Mouse (Mus musculus) megakaryocyte-erythroid progenitor cell, adult 5-6 weeks (primary cell): ENCODE measurements around the gene Slc41a1. TPM values are rescaled to one million over a fixed set of nuclear protein-coding genes. Genes with fewer than 3 reads are reported as not detected.
"Not testable (repeated sequence)": the region's sequence is repeated elsewhere in the genome, so short reads cannot be mapped to it uniquely, and the experiment has no call there.

ENCODE experiments used
- ATAC-seq: replicated peaks from 2 replicates; pipeline ENCODE4 v1.8.0; 2016; ENCODE audit warnings: mild to moderate bottlenecking, inconsistent platforms; ENCODE audit not compliant: severe bottlenecking, poor library complexity, low FRiP score, low TSS enrichment
- total RNA-seq, 2 experiments: library from RNA; stranded (forward) in 1 of 2; stranded (reverse) in 1 of 2; fragments of 200-1000, 215-1000 nt in 1 of 2; fragments of >200 nt in 1 of 2; fragmentation: Nextera tagmentation in 1 of 2; gene quantifications; 2 replicates each; pipeline ENCODE4 v1.2.3; 2014 to 2017

The Slc41a1 gene
- total RNA-seq (2014; fragmentation: Nextera tagmentation) = 4.1 and 5.2 TPM in 2 replicates
- 6.1 and 8.2 TPM in 2 replicates for total RNA-seq (2017)

DNA sequence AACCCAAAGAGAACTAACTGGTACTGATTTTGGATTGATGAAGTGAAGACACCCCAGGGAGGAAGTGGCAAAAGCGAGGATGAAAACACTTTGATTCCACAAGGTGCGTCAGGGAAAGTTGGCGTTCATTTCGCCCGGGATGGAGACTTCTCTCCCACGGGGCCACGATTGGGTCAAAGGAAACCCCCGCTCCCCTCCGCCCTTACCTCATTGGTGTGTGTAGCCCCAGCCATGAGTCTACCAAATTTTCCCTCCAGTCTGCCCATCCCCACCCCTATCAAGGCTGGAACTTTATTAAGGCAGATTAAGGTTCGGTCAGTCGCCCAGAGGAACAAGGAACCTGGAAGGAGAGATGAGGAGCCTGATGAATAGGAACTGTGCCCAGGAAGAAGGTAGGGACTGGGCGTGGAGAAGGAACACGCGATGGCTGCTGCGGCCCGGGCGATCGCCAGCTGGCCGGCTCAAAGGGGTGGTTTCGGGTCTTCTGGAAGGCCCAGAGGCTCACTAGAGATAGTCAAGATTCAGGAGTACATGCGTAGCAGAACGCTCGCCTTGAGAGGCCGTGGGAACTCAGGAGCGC is at the start of gene Slc41a1:
Gene Slc41a1 (plus strand): TSS at position 287 of the 580 bp plus-strand sequence.
- no peak for ATAC-seq

DNA sequence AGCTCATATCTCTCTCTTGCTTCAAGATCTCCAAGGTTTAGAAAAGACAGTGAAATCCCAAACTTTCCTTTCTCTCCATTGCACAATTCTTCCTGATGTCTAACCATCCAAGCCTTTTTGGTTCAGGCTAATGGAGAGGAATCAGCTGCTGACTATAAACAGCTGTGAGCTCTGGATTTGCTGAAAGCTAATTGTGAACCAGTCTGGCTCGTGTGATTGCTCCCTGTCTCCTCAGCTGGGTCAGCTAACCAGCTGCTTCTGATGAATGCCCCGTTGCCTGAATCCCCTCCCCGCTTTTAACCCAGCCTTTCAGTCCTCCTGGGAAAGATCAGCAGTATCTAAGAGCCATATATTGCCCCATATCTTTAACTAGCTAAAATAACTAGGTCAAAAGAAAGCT is 32.7 kb upstream of the Slc41a1 start:
- ATAC-seq = no peak

DNA sequence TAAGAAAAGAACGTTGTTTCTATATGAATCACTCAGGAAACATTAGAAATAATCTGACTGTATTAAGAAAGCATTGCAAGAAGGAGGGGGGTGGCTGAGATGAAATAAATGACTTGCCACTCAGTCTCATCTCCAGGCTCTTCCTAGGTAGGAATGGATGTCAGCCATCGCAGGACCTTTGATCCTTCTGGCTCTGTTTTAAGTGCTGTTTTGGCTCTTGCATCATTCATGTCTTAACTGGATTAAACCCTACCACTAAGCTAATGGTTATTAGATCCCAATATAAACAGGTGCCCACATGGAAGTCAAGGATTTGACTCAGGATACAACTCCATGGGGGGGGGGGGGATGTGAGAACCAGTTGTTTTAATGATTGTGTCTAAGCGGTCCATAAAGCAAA is 32.1 kb upstream of the Slc41a1 start:
- no peak for ATAC-seq

DNA sequence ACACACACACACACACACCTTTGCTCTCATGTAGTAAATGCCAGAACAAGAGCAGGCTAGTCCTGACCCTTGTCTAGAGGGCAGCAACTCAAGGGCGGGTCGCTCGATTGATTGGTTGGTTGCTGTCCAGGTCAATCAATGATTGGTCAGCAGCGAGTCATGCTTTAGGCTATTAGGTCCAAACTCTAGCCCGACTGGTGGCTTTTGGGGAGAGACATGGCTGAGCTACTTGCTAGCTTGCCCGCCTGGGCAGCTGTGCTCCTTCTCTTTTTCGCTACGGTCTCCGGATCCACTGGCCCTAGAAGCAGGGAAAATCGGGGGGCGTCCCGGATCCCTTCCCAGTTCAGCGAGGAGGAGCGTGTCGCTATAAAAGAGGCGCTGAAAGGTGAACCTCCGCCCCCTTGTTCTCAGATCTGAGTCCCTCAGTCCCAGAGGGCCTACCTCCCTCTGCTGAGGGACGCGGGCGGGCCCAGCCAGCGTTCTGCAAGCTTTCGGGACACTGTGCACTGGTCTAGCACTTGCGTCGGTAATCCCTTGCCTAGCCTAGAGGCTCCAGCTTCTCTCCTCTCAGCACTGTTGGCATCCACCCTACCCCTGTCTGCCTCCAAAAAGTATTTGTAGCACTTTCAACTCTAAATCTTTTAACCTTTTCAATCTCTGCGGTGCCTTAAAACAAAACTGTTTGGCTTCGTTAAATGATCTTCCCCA is 29.9 kb upstream of the Slc41a1 start, which contains the start of gene Pm20d1:
Gene Pm20d1 (plus strand): TSS at position 180 of the 708 bp plus-strand sequence.
- 0 out of 2 replicates have a peak, but pooled peaks have one; percentile 37 for ATAC-seq

DNA sequence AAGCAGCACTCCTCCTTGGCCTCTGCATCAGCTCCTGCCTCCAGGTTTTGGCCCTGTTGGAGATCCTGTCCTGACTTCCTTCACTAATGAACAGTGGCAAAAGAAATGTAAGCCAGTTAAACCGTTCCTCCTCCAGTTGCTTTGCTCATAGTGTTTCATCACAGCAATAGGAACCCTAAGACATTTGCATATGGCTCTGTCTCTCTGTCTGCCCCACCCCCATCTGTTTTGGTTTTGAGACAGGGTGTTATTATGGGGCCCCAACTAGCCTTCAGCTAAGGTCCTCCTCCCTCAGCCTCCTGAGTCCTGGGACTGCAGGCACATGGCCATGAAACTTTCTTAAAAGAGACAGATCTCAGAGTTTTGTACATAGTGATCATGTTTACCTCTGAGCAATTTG is 27.3 kb upstream of the Slc41a1 start:
- ATAC-seq = no peak

DNA sequence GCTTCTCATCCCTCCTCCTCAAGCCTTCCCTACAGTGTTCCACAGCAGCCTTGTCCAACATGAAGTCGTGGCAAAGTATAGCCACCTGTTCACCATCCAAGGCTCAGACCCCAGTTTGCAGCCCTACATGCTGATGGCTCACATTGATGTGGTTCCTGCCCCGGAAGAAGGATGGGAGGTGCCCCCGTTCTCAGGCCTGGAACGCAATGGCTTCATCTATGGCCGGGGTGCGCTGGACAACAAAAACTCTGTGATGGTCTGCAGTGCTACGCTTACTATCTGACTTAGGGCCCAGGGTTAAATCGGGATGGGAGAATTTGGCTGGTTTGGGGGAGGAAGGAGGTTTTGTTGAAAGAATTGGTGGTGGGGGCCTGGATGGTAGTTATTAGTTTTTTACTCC is 26.2 kb upstream of the Slc41a1 start:
- ATAC-seq = no peak

DNA sequence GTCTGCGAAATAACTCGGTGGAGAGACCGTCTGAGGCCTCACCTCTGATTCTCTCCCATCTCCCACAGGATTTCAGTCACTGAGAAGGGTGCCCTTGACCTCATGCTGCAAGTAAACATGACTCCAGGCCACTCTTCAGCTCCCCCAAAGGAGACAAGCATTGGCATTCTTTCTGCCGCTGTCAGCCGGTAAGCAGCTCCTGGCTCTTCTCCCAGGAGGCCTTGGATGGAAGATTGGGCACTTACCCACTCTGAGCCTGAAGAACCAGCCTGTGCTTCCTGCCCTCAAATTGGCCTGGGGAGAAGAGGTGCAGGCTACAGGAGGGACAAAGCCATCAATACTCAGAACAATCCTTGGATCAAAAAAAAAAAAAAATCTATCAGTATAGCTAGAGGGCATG is 24.6 kb upstream of the Slc41a1 start:
- no peak for ATAC-seq

DNA sequence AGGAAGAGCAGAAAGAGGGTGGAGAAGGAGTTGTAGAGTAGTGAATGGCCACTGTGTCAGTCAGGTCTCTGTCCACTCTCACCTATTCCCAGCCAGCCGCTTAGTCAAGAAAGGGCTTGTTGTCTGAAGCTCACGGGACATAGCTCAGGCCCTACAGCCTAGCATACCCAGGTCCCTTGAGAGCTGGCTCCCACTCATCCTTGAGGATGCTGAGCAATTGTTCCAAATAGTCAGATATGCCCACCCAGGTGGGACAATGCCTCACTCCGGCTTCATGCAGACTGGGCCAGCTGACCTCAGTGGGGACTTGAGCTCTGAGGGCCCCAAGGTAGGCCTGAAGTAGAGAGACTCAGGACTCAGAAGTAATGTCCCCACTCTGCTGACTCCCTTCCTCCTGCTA is 23.1 kb upstream of the Slc41a1 start:
- no peak for ATAC-seq

DNA sequence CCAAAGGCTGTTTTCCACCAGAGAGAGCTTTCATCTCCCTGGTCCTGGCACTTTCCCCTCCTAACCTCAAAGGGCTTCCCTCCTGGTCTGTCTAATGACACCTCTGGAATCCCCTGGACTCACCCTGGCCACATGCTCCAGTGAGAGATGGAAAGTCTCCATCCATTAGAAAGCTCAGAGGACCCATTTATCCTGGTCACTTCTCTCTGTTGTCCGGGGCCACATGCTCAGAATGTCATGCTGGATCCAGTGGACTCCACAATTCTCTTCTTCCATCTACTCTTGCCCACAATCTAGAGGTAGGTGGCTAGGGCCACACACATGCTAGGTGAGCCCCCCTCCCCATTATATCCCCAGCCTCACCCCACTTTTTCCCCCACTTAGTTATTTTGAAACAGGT is 18.3 kb upstream of the Slc41a1 start:
- ATAC-seq = no peak

DNA sequence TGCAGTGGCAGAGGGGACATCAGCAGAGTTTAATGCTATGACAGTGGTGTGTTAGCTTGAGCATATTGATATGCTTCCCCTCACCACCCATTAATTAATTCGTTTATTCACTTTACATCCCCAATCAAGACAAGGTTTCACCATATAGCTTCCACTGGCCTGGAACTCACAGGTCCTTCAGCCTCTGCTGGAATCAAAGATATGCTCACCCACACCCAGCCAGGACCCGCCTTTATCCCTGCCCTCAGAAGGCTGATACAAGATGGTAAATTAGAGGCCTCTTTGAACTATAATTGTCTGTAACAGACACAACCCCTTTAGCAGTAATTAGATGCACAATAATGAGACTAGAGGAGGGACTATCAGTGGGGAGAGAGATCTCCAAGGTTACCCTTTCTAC is 17.6 kb upstream of the Slc41a1 start:
- no peak for ATAC-seq

DNA sequence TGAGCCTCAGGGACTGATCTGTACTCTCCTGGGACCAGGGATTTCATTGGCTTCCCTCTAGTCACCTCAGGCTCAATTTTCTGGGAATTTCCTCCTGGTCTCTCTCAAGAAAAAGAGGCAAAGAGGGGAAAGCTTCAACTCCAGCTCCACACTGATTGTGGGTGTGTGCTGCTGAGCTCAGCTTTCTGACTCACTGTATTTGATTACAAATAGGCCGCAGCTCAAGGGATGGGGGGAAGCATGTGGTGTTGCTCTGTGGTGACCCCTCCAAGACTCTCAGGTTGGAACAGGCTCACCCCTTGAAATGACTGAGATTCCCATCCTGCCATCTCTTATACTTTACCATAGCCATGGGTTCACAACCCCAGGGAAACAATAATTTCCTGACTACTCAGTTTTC is 15.9 kb upstream of the Slc41a1 start:
- no peak for ATAC-seq

DNA sequence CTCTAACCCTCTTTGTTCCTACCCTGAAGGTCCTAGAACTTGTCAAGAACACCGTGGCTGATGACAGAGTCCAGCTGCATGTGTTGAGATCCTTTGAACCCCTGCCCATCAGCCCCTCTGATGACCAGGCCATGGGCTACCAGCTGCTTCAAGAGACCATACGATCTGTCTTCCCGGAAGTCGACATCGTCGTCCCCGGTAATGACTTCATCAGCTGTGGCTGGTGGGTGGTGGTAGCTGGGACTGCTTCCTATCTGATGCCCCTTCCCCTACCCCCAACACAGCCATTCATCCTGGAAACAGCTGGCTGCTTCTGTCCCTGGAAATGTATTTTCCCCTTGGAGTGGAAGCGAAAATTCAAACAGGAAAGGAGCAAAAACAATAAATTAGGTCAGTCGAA is 15.3 kb upstream of the Slc41a1 start:
- no peak for ATAC-seq

DNA sequence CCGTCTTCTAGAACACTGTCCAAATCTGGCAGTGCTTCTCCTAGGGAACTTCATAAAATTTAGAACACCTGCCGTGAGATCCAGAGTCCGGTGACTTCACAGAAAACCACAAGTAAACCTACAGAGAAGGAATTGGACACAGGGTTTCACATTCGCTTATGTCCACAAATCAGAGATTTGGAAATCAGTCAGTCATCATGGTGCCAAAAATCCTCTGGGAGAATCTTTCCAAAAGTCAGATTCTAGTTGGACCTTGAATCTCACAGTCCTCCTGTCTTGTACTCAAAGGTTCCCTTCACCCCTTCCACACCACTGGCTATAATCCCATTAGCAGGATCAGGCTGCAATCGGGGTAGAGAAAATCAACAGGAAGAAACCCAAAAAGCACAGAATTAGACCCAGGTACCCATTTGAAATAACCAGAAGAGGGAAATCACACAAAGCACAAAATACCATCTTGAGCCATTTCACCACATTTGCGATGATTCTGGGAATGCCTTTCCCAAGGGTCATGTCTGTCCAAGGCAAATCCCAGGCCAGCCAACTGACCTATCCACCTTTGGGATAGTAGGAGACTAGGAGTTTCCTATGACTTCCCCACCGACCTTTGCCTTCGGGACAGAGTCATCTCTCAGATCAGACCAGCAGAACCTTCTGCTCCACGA is 14.5 kb upstream of the Slc41a1 start:
- no peak for ATAC-seq

DNA sequence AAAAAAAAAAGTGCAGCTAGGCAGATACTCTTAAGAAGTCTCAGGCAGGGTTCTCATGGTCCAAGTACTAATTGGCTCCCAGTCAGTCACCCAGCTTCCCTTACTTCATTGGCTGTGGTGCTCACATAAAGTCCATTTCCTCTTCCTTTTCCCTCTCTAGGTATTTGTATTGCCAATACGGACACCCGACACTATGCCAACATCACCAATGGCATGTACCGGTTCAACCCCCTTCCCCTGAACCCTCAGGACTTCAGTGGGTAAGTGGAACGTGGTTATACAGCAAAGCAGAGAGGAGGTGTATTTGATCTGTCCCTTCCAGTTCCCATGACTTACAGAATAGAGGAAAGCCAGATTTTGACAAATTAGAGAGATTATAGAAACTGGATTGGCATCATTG is 13.6 kb upstream of the Slc41a1 start:
- ATAC-seq = no peak

DNA sequence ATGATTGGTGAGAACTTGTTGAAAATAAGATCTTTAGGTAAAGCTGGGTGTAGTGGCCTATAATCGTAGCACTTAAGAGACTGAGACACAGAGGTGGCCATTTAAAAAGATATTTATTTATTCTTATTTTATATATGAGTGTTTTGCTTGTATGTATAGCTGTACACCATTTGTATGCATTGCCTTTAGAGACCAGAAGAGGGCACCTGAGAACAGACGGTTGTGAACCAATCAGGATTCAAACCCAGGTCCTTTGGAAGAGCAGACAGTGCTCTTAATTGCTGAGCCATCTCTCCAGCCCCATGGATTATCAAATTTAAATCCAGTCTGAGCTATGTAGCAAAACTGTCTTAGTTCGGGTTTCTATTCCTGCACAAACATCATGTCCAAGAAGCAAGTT is 13.1 kb upstream of the Slc41a1 start:
- no peak for ATAC-seq

DNA sequence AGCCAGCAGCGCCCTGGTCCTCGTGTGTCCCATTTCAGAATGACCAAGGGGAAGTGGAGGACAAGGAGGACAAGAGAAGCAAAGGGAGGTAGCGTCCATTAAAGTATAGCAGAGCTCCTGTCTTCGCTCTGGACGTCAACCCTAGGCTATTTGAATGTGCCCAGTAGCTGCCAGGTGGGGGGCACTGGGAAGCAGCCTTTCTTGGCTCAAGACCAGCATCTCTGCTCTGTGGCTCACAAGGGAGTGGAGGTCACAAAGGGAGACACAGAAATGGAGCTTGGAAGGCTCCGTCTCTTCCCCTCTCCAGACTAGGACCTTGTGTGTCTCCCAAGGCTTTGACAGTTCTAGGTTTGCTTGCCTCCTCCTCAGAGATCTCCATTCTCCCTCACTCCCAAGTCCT is 10.4 kb upstream of the Slc41a1 start:
- no peak for ATAC-seq

DNA sequence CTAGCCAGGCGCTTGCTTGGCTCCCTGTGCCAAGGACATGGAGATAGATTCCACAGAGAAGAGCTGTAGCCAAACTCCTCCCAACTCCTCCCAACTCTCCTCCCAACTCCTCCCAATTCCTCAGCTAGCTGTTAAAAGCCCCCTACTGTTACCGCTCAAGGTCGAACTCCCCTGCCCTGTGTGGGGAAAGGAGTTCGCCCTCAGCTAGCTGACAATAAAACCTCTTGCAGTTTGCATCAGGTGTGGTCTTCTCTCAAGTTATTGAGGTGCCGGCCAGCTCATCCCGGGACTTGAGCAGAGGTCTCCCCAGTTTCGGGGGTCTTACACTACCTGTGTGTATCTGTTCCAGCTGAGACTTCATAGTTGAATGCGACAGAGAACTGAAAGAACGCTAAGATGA is 6.9 kb upstream of the Slc41a1 start:
- ATAC-seq = not testable (repeated sequence)

DNA sequence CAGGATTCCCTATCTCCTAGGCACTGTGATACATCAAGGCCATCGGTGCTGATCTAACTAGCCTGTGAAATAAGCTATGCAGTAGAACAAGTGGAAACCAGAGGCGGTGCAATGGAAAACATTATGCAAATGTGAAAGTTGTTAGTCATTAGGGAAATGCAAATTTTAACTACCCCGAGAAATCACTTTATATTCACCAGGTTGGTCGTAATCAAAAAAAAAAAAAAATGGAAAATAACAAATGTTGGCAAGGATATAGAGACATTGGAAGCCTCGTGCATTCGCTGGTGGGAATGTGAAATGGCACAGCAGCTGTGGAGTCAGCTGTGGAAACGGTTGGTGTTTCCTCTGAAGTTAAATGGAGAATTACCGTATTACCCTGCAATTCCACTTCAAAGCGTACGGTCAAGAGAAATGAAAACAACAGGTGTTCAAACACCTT is 6.4 kb upstream of the Slc41a1 start:
- no peak for ATAC-seq

DNA sequence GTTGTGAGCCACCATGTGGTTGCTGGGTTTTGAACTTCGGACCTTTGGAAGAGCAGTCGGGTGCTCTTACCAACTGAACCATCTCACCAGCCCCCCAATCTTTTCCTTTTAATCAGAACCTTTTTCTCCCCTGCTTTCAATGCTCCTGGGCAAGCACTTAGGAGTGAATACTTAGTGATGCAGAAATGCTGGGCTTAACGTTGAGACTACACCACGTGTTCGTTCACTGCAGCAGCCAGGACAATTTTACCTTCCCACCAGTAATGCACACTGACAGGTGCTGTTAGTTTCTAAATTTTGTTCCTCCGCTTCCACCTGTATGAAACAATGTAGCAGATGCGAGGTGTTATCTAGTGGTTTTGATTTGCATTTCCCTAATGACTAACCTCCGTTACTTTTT is 5.0 kb upstream of the Slc41a1 start:
- ATAC-seq = no peak

DNA sequence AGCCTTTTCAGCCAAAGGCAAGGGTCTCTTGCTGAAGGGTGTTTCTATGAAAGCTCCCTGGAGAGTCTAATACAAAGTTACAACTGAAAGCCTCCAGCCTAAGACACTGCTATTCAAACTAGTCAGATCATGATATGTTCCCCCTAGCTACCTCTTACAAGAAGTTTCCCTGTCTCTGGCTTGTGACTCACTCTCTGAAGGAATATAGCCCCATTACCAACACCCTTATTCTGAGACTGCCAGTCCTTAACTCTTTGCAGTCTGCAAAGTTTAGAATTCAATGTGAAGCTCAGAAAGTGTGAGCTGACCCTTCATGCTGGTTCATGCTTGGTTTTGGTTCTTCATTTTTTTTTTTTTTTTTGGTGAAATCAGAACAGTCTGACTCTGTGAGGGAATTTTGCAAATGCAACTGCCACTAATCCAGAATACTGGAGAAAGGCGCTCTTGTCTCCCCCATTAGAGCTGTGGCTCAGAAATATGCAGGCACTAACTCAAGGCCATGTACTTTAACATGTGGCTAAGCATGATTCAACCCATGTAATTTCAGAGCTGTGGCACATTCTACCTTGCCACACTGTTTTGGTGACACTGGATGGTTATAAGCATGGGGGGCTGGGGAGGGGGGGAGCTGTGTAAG is 4.3 kb upstream of the Slc41a1 start:
- no peak for ATAC-seq
